Mouse (Mus musculus) T-helper 1 cell (primary cell): ENCODE measurements at regions not wholly inside any gene's neighbourhood (a gene's known extent, or its start where the extent isn't known, plus 50 kb on each side); places are given as distances from the start of the nearest gene placed in this dataset.
"Not testable (repeated sequence)": the region's sequence is repeated elsewhere in the genome, so short reads cannot be mapped to it uniquely, and the experiment has no call there.

Experiments used
- in situ Hi-C: fragments of 300-600 bp; cut with MboI, MseI; formaldehyde crosslinking; loops from one replicate; pipeline ENCODE4 v1.15.1; 2025; ENCODE audit warnings: high pct_unique_total_duplicates

DNA sequence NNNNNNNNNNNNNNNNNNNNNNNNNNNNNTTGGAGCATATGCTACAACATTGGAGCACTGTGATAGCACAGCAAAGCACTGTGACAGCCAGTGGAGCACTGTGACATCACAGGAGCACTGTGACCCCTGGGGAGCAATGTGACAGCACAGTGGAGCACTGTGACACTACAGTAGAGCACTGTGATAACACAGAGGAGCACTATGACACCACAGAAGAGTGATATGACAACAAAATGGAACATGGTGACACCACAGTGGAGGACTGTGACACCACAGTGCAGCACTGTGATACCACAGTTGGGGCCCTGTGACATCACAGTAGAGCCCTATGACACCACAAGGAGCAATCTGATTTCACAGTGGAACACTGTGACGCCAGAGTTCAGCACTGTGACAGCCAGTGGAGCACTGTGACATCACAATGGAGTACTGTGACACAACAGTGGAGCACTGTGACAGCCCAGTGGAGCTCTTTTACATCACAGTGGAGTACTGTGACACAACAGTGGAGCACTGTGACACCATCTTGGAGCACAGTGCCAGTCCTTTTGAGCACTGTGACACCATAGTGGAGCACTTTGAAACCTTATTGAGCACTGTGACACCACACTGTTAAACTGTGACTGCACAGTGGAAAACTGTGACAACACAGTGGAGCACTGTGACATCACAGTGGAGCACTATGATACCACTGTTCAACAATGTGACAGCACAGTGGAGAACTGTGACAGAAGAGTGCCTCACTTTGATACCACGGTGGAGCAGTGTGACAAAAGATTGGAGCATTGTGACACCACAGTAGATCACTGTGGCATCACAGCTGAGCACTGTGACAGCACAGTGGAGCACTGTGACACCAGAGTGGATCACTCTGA is 116.9 kb upstream of the Vmn1r2 start:
- in situ Hi-C loops, result loop anchor here (10.0 kb wide), 1 partner anchor 75 kb away; no protein-coding TSS in a partner anchor

DNA sequence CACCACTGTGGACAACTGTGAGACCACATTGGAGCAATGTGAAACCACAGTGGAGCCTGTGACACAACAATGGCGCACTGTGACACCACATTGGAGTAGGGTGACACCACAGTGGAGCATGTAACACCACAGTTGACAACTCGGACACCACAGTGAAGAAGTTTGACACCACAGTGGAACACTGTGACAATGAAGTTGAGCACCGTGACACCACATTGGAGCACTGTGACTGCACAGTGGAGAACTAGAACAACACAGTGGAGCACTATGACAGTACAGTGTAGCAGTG is 116.3 kb upstream of the Vmn1r2 start:
- in situ Hi-C loops, result loop anchor here (10.0 kb wide), 1 partner anchor 74 kb away; no protein-coding TSS in a partner anchor

DNA sequence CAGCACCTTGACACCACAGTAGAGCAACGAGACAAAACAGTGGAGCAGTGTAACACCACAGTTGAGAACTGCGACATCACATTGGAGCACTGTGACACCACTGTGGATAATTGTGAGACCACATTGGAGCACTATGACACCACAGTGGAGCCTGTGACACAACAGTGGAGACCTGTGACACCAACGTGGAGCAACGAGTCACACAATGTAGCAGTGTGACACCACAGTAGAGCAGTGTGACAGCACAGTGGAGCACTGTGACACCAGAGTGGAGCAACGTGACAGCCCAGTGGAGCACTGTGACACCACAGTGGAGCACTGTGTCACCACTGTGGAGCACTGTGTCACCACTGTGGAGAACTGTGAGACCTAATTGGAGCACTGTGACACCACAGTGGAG is 115.9 kb upstream of the Vmn1r2 start:
- in situ Hi-C loops, result loop anchor here (10.0 kb wide), 1 partner anchor 74 kb away; no protein-coding TSS in a partner anchor

DNA sequence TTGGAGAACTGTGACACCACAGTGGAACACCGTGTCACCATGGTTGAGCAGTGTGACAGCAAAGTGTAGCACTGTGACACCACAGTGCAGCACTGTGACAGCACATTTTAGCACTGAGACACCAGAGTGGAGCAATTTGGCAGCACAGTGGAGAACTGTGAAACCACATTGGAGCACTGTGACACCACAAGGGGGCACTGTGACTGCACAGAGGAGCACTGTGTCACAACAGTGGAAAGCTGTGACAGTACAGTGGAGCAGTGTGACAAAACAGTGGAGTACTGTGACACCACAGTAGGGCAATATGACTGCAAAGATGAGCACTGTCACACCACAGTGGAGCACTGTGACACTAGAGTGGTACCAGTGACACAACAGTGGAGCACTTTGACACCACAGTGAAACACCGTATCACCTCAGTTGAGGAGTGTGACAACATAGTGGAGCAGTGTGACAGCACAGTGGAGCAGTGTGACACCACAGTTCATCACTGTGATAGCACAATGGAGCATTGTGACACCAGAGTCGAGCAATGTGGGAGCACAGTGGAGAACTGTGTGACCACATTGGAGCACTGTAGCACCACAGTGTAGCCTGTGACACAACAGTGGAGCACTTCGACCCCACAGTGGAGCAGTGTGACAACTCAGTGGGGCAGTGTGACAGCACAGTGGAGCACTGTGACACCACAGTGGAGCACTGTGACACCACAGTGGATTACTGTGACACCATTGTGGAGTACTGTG is 114.6 kb upstream of the Vmn1r2 start:
- in situ Hi-C loops, result loop anchor here (10.0 kb wide), 1 partner anchor 72 kb away; no protein-coding TSS in a partner anchor

DNA sequence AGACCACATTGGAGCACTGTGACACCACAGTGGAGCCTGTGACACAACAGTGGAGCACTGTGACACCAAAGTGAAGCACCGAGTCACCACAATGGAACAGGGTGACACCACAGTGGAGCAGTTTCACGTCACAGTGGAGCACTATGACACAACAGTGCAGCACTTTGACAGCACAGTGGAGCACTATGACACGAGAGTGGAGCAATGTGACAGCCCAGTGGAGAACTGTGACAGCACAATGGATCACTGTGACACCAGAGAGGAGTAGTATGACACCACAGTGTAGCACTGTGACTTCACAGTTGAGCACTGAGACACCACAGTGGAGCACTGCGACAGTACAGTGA is 114.1 kb upstream of the Vmn1r2 start:
- in situ Hi-C loops, result loop anchor here (10.0 kb wide), 1 partner anchor 72 kb away; no protein-coding TSS in a partner anchor

DNA sequence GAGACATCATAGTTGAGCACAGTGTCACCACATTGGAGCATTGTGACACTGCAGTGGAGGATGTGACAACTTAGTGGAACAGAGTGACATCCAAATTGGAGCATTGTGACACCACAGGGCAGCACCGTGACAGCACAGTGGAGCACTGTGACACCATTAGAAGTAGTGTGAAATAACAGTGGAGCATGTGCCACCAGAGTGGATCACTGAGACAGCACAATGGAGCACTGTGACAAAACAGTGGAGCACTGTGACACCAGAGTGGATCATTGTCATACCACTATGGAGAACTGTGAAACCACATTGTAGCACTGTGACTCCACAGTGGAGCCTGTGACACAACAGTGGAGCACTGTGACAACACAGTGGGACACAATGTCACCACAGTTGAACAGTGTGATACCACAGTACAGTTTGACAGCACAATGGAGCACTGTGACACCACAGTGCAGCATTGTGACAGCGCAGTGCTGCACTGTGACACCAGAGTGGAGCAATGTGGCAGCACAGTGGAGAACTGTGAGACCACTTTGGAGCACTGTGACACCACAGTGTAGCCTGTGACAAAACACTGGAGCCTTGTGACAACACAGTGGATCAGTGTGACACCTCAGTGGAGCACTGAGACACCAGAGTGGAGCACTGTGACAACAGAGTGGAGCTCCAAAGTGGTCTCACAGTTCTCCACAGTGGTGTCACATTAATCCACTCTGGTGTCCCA is 113.5 kb upstream of the Vmn1r2 start:
- in situ Hi-C loops, result loop anchor here (10.0 kb wide), 1 partner anchor 71 kb away; no protein-coding TSS in a partner anchor

DNA sequence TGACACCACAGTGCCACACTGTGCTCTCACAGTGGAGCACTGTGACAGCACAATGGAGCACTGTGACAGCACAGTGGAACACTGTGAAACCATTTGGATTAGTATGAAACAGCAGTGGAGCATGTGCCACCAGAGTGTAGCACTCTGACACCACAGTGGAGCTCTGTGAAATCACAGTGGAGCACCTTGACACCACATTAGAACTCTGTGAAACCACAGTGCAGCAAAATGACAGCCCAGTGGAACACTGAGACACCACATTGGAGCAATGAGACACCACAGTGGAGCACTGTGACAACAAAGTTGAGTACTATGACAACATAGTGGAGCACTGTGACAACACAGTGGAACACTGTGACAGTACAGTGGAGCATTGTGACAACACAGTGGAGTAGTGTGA is 112.2 kb upstream of the Vmn1r2 start:
- in situ Hi-C loops, result loop anchor here (10.0 kb wide), 1 partner anchor 70 kb away; no protein-coding TSS in a partner anchor

DNA sequence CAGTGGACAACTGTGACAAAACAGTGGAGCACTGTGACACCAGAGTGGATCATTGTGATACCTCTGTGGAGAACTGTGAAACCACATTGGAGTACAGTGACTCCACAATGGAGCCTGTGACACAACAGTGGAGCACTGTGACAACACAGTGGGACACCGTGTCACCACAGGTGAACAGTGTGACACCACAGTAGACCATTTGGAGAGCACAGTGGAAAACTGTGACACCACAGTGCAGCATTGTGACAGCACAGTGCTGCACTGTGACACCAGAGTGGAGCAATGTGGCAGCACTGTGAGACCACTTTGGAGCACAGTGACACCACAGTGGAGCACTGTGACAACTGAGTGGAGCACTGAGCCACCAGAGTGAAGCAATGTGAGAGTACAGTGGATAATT is 111.7 kb upstream of the Vmn1r2 start:
- in situ Hi-C loops, result loop anchor here (10.0 kb wide), 1 partner anchor 69 kb away; no protein-coding TSS in a partner anchor

DNA sequence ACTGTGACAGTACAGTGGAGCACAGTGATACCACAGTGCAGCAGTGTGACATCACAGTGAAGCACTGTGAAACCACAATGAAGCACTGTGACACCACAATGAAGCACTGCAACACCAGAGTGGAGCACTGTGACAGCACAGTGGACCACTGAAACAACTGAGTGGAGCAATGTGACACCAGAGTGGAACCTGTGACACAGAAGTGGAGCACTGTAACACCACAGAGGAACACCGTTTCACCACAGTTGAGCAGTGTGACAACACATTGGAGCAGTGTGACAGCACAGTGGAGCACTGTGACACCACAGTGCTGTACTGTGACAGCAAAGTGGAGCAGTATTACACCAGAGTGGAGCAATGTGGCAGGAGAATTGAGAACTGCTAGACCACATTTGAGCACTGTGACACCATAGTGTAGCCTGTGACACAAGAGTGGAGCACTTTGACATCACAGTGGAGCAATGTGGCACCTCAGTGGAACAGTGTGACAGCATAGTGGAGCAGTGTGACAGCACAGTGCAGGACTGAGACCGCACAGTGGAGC is 107.5 kb upstream of the Vmn1r2 start:
- in situ Hi-C loops, result loop anchor here (5.0 to 10.0 kb wide), 2 partner anchors 43 to 65 kb away; no protein-coding TSS in a partner anchor

DNA sequence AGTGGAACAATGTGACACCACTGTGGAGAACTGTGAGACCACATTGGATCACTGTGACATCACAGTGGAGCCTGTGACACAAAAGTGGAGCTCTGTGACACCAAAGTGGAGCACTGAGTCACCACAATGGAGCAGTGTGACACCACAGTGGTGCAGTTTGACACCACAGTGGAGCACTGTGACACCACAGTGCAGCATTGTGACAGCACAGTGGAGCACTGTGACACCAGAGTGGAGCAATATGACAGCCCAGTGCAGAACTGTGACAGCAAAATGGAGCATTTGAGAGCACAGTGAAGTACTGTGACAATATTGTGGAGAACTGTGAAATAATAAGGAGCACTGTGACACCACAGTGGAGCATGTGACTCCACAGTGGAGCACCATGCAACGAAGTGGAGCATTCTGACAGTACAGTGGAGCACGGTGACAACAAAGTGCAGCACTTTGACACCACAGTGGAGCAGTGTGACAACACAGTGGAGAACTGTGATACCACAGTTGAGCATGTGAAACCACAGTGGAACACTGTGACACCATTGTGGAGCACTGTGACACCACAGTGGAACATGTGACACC is 105.0 kb upstream of the Vmn1r2 start:
- in situ Hi-C loops, result loop anchor here (5.0 kb wide), 1 partner anchor 40 kb away; no protein-coding TSS in a partner anchor

DNA sequence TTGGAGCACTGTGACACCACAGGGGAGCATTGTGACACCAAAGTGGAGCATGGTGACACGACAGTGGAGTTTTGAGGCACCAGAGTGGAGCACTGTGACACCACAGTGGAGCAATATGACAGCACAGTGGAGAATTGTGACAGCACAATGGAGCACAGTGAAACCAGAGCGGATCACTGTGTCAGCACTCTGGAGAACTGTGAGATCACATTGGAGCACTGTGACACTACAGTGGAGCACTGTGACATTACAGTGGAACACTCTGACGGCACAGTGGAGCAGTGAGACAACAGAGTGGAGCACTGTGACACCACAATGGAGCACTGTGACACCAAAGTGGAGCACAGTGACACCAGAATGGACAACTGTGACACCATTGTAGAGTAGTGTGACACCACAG is 103.2 kb upstream of the Vmn1r2 start:
- in situ Hi-C loops, result loop anchor here (5.0 kb wide), 1 partner anchor 38 kb away; no protein-coding TSS in a partner anchor

DNA sequence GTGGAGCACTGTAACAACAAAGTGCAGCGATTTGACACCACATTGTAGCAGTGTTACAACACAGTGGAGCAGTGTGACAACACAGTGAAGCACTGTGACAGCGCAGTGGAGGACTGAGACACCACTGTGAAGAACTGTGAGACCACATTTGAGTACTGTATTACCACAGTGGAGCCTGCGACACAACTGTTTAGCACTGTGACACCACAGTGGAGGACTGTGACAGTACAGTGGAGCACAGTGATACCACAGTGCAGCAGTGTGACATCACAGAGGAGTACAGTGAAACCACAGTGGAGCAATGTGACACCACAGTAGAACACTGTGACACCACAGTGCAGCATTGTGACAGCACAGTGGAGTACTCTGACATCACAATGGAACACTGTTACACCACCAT is 102.5 kb upstream of the Vmn1r2 start:
- in situ Hi-C loops, result loop anchor here (5.0 kb wide), 1 partner anchor 38 kb away; no protein-coding TSS in a partner anchor

DNA sequence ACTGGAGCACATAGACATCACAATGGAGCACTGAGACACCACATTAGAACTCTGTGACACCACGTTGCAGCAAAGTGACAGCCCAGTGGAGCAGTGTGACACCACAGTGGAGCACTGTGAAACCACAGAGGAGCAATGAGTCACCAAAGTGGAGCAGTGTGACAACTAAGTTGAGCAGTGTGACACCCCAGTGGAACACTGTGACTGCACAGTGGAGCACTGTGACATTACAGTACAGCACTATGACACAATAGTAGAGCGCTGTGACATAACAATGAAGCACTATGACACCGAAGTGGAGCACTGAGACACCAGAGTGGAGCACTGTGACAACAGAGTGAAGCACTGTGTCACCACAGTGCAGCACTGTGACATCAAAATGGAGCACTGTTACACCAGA is 101.8 kb upstream of the Vmn1r2 start:
- in situ Hi-C loops, result not testable (repeated sequence)

DNA sequence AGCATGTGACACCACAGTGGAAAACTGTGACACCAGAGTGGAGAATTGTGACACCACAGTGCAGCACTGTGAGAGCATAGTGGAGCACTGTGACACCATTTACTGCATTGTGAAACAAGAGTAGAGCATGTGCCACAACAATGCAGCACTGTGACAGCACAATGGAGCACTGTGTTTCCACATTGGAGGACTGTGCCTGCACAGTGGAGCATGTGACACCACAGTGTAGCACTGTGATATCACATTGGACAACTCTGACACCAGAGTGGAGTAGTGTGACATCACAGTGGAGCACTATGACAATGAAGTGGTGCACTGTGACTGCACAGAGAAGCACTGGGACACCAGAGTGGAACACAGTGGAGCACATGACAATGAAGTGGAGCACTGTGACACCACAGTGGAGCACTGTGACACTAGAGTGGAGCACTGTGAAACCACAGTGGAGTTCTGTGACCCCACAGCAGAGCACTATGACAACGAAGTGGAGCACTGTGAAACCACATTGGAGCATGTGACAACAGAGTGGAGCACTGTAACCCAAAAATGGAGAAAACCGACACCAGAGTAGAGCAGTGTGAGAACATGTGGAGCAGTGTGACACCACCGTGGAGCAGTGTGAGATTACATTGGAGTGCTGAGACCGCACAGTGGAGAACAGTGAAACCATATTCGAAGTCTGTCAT is 100.9 kb upstream of the Vmn1r2 start:
- in situ Hi-C loops, result no loop called here

DNA sequence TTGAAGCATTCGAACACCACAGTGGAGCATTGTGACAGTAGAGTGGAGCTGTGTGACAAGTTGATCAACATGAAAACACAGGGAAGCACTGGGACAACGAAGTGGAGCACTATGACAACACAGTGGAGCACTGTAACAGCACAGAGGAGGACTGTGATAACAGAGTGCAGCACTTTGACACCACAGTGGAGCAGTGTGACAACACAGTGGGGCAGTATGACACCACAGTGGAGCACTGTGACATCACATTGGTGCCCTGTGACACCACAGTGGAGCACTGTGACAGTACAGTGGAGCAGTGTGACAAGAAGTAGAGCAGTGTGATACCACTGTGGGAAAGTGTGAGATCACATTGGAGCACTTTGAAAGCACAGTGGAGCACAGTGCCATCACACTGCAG is 99.9 kb upstream of the Vmn1r2 start:
- in situ Hi-C loops, result no loop called here

DNA sequence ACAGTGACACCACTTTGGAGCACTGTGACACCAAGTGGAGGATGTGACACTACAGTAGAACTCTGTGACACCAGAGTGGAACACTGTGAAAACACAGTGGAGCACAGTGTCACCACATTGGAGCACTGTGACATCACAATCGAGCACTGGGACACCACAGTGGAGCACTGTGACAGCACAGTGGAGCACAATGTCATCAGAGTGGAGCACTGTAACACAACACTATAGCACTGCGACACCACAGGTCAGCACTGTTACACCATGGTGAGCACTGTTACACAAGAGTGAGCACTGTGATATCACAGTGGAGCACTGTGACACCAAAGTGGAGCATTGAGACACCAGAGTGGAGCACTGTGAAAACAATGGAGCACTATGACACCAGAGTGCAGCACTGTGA is 99.5 kb upstream of the Vmn1r2 start:
- in situ Hi-C loops, result no loop called here

DNA sequence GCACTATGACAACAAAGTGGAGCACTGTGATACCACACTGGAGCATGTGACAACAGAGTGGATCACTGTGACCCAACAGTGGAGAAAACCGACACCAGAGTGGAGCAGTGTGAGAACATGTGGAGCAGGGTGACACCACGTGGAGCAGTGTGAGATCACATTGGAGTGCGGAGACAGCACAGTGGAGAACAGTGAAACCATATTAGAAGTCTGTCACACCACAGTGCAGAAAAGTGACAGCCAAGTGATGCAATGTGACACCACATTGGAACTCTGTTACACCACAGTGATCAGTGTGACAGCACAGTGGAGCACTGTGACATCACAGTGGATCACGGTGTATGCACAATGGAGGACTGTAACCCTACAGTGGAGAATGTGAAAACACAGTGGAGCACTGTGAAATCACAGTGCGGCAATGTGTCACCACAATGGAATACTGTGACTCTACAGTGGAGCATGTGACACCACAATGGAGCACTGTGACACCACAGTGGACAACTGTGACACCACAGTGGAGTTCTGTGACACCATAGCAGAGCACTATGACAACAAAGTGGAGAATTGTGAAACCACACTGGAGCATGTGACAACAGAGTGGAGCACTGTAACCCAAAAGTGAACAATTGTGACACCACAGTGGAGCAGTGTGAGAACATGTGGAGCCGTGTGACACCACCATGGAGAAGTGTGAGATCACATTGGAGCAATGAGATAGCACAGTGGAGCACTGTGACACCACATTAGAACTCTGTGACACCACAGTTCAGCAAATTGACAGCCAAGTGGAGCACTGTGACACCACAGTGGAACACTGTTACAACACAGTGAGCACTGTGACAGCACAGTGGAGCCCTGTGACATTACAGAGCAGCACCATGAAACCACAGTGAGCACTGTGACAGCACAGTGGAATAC is 98.6 kb upstream of the Vmn1r2 start:
- in situ Hi-C loops, result no loop called here

DNA sequence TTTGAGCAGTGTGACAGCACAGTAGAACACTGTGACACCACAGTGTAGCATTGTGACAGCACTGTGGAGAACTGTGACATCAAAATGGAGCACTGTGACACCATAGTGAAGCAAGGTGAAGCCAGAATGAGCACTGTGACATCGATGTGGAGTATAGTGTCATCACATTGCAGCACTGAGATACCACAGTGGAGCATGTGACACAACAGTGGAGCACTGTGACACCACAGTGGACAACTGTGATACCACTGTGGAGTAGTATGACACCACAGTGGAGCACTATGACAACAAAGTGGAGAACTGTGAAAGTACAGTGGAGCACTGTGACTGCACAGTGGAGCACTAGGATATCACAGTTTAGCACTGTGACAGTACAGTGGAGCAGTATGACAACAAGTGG is 97.8 kb upstream of the Vmn1r2 start:
- in situ Hi-C loops, result no loop called here

DNA sequence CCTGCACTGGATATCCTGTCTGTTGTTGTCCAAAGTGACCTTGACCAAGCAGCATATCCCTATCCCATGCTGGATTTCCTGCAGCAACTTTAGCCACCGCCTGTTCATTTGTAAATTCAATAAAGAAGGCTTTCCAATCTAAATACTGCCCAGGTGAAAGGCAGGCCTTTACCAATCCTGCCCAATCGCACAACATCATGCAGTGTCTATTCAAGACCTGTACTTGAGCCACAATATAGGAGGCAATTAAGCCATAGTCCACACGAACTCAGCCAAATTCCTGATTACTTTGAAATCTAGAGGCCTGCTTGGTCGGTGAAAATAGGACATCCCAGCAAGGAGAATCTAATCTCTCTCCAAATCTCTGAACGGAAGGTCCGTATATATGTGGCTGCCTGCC is 95.8 kb upstream of the Vmn1r2 start:
- in situ Hi-C loops, result not testable (repeated sequence)
